Mouse (Mus musculus) v-Abl transformed pro-B cells (cell line): ENCODE data around the gene Tnip1.

Experiments used
- in situ Hi-C, 2 experiments: fragments of 400-800 bp; cut with MboI; formaldehyde crosslinking; loops; one replicate each; pipeline ENCODE4 v1.15.1; 2025; ENCODE audit not compliant: unreplicated experiment in 2 of 2

Tnip1 gene

DNA sequence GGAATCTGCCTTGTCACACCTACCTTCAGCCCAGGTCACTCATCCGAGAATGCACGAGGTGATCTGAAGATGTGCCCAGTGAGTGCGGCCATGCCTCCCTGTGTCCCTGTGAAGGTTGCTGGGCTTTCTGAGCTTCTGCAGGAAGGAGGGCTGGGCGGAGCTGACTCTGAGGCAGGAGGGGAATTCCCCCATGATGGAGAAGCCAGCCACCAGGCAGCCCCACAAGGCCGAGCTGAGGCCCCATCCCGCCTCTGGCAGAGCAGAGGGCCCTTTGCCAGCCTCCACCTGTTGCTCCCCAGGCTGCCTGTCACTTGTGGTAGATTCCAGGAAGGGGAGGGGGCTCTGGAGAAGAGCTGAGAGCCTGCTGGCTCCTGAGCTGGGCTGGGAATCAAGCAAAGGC lies at the start of gene Tnip1:
TSS of gene Tnip1 (minus strand) at position 108 of the 400 bp plus-strand sequence.
- in situ Hi-C loops, result no loop called here

DNA sequence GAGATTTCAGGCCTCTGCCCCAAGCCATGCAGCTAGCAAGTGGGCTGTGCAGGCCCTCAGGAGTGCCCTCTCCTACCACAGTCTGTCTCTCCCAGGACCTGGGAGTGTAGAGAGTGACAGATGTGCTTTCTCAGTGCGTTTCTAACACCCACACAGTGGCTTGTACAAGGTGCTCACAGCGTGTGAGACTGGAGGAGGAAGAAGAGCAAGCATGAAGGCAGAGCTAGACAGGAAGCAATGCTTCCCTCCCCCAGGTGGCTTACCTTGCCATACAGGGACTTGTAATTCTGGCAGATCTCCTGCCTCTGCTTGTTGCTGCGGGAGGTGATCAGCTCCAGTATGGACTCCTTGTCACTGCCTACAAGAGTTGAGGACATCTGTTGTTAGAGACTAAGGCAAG lies 48.7 kb upstream of the Tnip1 start:
- in situ Hi-C loops, result no loop called here

DNA sequence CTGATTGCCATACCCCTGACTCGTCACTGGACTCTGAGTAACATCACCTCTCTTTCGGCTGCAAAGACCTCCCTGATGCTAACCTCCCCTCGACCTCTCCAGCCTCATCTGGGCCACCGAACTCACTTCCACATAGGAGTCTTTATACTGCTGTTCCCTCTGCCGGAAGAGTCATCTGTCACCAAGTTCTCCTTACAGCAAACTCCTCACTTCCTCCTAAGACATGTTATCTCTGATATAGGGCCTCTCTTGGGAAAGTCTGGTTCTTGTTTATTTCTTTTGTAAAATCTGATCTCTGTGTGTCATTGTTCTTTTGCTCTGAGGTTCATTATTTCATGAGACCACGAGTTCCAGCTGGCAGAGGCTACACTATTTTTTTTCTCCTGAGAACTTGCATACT lies 45.5 kb upstream of the Tnip1 start:
- in situ Hi-C loops, result no loop called here

DNA sequence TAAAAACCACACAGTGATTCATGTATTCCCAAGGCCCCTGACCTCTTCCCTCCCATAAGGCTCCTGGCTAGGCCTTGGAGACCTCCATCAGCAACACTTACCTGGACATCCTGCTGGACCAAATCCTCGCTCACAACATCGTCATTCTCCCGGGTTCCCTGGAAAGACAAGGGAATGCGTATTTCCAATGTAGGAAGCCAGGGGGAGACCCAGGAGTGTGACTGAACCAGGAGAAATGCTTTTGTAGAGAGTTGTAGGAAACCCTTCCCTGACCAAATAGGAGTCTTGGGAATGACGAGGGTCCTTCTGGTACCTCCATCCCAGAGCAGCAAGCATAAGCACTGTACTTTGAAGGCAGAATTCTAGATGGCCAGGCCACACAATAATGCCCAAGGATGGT lies 43.0 kb upstream of the Tnip1 start:
- in situ Hi-C loops, result no loop called here

DNA sequence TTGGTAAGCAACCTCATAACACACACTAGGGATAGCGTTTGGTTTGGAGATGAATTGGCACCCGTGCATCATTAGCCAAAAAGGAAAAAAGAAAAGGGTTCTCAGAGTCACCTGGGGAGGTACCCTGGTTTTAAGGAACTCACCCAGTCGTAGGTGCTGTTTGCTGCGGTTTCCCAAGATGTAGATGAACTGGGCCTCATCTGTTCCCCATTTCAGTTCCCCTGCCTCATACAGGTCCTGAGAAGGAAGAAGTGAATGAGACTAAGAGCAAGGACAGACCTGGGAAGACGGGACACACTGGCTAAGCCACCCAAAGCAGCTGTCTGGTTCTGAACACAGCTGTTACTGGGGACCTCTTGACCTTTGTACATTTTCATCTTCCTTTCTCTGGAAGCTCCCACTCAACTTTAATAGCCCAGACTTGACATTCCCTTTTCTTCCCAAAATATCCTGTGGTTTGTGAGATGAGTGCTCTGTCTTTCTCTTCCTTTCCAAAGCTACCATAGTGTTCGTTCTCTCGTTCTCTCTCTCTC lies 42.3 kb upstream of the Tnip1 start:
- in situ Hi-C loops, result loop anchor here (5.0 kb wide), 2 partner anchors 82 to 152 kb away; no protein-coding TSS in a partner anchor

DNA sequence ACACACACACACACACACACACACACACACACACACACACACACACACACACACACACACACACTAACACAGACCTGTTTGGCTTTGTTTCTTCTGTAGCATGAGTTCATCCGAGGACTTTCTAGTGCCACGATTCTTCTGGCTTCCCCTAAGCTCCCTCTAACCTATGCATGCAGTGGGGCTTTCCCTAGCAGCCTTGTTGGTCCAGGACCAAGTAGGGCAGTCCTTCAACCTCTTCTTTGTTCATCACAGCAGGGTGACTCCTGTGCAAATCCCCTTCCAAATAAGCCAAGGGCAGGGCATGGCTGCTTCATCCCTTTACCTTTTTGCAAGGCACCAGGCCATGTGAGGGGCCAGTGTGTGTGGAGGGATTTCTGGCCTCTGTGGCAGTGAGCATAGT lies 36.0 kb upstream of the Tnip1 start:
- in situ Hi-C loops, result loop anchor here (5.0 kb wide), 2 partner anchors 44 to 159 kb away; no protein-coding TSS in a partner anchor

DNA sequence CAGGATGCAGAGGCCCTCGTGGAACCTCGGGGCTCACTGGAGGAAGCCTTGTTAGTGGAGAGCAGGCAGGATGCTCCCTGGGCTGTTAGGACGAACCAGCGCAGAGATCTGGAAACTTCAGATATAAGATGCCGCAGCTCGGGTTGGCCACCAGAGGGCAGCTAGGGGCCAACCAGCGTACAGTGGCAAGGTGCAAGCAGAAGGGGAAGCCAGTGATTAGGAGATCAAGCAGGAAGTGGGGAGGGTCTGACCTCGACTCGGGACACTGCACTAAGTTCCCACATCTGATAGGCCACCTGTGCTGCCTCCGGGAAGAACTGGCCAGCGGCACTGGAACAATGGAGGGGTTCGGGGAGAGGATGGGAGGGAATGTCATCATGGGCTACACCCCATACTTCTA lies 35.6 kb upstream of the Tnip1 start:
- in situ Hi-C loops, result loop anchor here (5.0 kb wide), 2 partner anchors 44 to 159 kb away; no protein-coding TSS in a partner anchor

DNA sequence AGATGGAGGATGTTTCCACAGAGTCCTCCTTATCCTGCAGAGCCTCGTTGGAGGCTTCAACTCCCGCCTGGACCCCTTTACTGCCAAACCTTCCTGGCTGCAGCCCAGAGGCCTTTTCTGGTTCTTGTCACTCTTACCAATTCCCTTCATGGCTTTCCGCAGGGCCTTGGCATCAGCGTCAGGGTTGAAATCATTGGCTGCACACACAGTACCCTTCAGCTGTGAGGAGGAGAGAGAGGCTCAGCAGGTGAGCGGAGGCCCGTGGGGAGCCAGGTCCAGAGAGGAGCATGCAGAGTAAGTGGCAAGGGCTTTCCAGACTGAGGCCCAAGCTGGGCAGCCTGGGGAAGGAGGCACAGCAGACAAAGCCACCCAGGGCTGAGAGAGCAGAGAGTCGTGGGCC lies 33.5 kb upstream of the Tnip1 start:
- in situ Hi-C loops, result loop anchor here (5.0 kb wide), 2 partner anchors 46 to 161 kb away; no protein-coding TSS in a partner anchor

DNA sequence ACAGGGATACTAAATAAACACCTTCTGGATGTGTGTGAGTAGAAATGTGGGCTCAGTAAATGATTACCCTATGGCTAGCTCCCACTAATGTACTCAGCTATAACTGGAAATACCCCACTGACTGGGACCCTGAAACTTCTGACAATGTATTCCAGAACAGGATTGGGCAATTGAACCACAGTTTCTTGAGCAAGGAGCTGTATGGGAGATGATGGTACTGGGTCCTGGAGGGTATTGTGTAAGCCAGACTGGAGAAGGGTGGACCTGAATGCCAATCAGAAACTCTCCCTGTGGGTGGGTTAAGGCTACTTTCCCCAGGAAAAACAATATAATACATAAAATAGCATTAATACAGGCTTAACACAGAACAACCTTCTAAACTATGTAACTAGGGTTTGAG lies 27.2 kb upstream of the Tnip1 start:
- in situ Hi-C loops, result loop anchor here in 1 of 2 experiments (5.0 to 10.0 kb wide), 3 partner anchors 103 to 985 kb away; no protein-coding TSS in a partner anchor

DNA sequence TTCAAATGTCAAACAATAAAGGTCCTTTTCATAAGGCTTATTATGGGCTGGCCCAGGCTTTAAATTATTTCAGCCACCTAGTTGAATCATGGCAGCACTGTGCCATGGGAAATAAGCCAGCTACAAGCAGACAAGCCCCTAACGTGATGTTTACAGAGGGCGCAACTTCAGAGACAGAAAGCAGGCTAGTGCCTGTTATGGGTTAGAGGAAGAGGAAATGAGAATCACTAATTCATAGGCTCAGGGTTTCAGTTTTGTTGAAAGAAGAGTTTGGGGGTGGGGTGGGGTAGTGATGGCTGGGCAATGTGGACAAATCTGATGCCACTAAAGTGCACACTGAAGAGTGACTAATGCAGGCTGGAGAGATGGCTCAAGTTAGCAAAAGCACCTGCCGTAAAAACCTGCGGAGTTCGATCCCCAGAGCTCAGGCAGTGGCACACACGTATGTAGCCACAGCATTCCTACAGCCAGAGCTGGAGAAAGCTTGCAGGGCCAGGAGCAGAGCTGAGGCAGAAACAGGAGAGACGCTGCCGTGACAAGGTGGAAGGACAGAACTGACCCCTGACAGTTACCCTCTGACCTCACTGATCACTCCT lies 26.1 kb upstream of the Tnip1 start:
- in situ Hi-C loops, result loop anchor here in 1 of 2 experiments (5.0 to 10.0 kb wide), 3 partner anchors 102 to 984 kb away; no protein-coding TSS in a partner anchor

DNA sequence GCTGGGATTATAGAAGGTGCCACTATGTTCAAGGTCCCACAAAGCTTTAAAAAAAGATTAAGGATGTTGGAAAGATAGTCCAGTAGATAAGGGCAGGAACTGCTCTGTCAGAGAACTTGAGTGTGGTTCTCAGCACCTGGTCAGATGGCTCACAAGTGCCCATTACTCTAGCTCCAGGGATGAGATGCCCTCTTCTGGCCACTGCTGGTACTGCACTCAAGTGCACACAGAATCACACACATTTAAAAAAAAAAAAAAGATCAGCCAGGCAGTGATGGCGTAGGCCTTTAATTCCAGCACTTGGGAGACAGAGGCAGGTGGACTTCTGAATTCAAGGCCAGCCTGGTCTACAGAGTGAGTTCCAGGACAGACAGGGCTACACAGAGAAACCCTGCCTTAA lies 25.3 kb upstream of the Tnip1 start:
- in situ Hi-C loops, result loop anchor here in 1 of 2 experiments (5.0 to 10.0 kb wide), 3 partner anchors 101 to 983 kb away; no protein-coding TSS in a partner anchor

DNA sequence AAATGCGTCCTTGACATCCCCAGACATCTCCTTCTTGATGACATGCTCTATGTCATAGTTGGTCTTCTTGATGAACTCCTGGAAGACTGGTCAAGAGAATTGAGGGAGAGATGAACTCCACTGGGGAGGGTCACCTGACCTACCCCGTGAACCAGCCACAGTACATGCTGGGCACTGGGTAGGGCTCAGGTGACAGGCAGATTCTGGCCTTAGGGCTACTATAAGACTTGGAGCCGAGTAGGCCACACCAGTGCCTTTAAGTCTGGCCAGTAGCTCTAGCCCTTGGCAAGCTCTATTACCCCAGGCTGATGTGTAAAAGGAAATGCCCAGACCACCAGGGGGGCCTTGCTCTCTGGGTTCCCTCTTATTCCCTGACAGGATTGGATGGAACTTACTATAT lies 22.4 kb upstream of the Tnip1 start:
- in situ Hi-C loops, result loop anchor here in 1 of 2 experiments (5.0 to 10.0 kb wide), 3 partner anchors 98 to 980 kb away; no protein-coding TSS in a partner anchor

DNA sequence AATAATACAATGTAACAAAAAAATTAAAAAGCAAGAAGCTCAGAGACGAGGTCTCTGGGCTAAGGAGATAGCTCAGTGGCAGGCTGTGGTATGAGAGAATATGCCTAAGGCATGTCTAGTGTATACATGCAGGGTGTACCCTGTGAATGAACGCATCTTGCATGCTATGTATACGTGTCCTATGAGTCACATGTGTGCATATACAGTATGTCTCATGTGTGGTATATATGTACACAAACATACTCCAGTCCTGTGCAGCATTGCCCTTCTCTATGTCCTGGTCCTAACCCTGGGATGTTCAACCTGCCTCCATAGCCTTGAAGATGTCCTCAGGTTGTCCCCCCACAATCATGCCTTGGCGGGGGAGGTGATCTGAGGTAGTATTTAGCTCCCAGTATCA lies 21.9 kb upstream of the Tnip1 start:
- in situ Hi-C loops, result loop anchor here (5.0 to 10.0 kb wide), 3 partner anchors 52 to 980 kb away; no protein-coding TSS in a partner anchor

DNA sequence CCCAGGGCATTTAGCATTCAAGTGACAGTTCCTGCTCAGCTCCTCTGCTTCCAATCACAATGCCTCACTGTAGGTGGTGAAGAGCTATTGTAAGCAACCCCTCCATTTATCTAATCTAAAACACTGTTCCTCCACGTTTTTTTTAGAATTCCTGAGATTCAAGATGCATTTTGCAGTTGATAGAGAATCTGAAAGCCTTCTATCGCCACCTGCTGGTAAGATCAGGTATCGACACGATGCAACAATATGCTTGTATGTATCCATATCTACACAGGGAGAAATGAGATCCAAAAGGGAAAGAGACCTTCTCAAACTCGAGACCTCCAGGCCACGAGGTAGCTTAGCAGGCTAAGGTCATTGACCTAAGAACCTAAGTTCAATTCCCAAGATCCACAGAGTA lies 21.4 kb upstream of the Tnip1 start:
- in situ Hi-C loops, result loop anchor here (5.0 to 10.0 kb wide), 3 partner anchors 52 to 979 kb away; no protein-coding TSS in a partner anchor

DNA sequence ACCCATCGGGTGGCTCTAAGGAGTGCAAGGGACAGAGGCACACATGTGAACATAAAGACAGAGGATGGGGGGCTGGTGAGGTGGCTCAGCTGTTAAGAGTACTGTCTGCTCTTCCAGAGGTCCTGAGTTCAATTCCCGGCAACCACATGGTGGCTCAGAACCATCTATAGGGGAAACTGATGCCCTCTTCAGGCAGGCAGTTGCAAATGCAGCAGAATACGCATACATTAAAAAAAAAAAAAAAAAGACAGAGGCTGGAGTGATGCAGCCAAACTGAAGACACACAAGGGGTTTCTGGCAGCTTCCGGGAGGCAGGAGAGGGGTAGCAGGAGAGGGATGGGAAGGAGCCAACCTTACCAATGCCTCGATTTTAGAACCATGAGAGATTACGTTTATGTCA lies 19.8 kb upstream of the Tnip1 start:
- in situ Hi-C loops, result loop anchor here (5.0 to 10.0 kb wide), 3 partner anchors 50 to 978 kb away; no protein-coding TSS in a partner anchor

DNA sequence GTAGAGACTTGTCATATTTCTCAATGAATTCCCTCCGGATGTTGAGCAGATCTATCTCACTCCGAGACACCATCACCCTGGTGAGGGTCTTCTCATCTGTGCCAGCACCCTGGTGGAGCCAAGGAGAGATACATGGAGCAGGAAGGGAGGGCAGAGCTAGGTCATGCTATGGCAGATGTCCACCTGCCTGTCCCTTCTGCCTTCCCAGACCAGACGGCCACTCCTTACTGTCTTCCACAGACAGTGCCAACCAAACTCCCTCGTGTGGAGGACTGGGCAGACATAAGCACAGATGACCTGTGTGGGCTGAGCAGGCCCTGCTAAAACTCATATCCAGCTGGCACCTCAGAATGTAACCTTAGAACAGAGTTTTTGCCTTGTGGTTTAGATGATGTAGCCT lies 18.9 kb upstream of the Tnip1 start:
- in situ Hi-C loops, result loop anchor here (5.0 to 10.0 kb wide), 3 partner anchors 49 to 977 kb away; no protein-coding TSS in a partner anchor

DNA sequence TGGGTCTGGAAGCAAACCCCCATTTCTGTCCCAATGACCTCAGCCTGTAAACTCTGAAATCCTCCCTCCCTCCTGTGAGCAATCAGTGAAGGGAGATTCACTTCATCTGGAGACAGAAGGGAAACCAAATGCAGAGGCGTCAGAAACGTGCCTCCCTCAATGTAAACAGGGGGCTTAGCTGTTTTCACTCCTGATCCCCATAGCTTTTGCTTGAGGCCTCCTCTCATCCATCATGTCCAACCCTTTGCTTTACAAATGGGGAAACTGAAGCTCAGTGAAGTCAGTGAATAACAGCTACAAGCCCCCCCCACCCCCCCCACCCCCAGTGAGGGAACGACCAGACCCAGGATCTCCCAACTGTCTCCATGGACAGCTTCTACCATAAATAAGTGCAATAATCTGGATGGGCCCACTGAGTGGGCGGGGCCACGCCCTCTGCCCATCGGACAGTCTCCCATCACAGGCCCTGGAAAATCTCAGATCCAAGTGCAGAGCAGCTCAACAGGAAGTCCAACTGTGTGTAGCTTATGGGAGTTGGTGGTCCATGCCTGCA lies 14.7 kb upstream of the Tnip1 start:
- in situ Hi-C loops, result no loop called here

DNA sequence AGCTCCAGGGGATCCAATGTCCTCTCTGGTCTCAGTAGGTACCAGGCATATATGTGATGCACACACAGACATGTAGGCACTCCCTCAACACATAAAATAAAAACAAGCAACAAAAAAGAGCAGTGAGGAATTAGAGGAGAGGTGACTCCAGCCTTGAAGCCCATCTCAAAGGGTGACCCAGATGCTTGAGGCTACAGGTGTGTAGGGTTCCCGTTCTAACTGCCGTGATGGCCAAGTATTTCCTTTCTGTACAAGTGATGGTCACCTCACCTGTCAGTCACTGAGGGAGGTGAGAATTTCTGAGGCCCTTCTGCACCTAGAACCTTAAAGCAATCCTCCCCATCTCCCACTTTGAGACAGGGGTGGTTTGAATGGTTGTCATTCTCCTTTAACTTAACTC lies 13.6 kb upstream of the Tnip1 start:
- in situ Hi-C loops, result no loop called here

DNA sequence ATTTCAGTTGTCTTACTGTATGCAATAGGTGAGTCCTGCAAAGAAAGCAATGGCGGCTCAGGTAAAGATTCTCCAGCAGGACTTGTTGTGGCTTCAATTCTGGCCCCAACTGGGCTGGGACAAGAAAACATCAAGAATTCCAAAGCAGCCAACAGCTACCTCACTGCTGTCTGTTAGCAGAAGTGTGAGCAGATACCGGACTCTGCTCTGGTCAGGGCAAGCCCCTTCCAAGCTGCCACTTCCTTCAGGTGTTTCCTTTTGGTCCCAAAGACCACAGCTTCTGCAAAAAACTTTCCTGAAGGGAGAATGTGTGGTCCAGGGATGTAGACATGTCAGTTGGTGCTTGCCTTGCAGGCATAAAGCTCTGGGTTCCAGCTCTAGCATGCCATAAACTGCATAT lies 13.0 kb upstream of the Tnip1 start:
- in situ Hi-C loops, result no loop called here

DNA sequence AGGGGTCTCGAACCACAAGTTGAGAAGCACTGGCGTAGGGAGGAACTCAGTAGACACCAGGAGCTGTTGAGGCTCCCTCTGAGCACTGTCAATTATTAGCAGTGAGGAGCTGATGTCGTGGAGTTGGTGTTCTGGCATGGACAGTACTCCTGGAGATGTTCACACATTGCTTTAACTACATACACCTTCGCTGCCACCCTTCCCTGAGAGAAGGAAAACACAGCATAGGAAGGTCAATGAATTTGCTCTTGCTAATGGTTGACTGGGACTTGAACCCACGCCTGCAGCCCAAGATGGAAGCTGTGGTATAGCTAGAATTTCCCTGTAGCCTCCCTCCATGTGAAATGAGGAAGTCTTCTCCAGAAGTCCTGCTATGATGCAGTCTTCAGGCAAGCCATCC lies 12.6 kb upstream of the Tnip1 start:
- in situ Hi-C loops, result no loop called here

DNA sequence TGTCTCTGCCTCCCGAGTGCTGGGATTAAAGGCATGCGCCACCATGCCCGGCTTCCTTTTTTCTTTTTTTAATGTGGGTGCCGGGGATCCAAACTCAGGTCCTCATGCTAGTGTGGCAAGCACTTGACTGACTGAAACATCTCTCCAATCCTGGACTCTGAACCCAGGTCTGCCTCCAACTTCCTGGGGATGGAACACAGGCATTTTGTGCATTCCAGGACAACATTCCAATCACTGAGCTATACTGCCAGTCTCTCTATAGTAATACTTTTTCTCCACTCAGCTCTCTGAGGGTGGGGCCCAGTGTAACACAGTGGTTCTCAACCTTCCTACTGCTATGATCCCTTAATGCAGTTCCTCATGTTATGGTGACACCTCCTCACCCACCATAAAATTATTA lies 11.9 kb upstream of the Tnip1 start:
- in situ Hi-C loops, result no loop called here
